Mouse (Mus musculus): ENCODE measurements around the gene 1700018B08Rik.

Gene 1700018B08Rik

GRCm38 (mm10) chr8:121497621-121498020 is 46.5 kb downstream of the 1700018B08Rik start:
- DNase-seq, result no peak

GRCm38 (mm10) chr8:121491633-121492032 is 52.5 kb downstream of the 1700018B08Rik start:
- no peak for DNase-seq

- no peak for DNase-seq
Measured at GRCm38 (mm10) chr8:121484072-121484782, 59.9 kb downstream of the 1700018B08Rik start.

Data from cerebellum, adult 11-12 months (tissue).